Mouse (Mus musculus) ES-E14 (cell line): Measurements from ENCODE around the gene Ripk1. TPM values are rescaled to one million over a fixed set of nuclear protein-coding genes. Genes with fewer than 3 reads are reported as not detected.
A peak's percentile ranks its signal among the peaks of the same experiment; 100 is the strongest.

Source experiments
- DNase-seq: peaks from one replicate; pipeline ENCODE4 v3.0.0-alpha.2; 2013; ENCODE audit warnings: low read depth, low spot score
- H3K27ac ChIP-seq: 2 replicates; pipeline ENCODE4 v1.5.1; 2012; ENCODE audit warnings: low read depth, mild to moderate bottlenecking, low read length, moderate library complexity, mixed read lengths; ENCODE audit not compliant: poor library complexity, insufficient read depth, severe bottlenecking
- H3K36me3 ChIP-seq: 2 replicates; pipeline ENCODE4 v1.6.1; 2012; ENCODE audit warnings: mild to moderate bottlenecking, low read length, moderate library complexity, mixed read lengths; ENCODE audit not compliant: control insufficient read depth, poor library complexity, insufficient read depth, severe bottlenecking
- H3K4me1 ChIP-seq, 2 experiments: fragments of 150-350 bp in 1 of 2; sonication (generic) in 1 of 2; 2 replicates each; pipeline ENCODE4 v1.6.1; 2012; ENCODE audit warnings: low read length in 2 of 2, mild to moderate bottlenecking in 1 of 2, mixed read lengths in 1 of 2; ENCODE audit not compliant: control insufficient read depth in 2 of 2, insufficient read depth in 2 of 2, poor library complexity in 1 of 2
- H3K4me3 ChIP-seq, 2 experiments: fragments of 150-350 bp in 1 of 2; sonication (generic) in 1 of 2; 2 replicates each; pipeline ENCODE4 v1.5.1; 2012; ENCODE audit warnings: low read length in 2 of 2, low read depth in 1 of 2, mild to moderate bottlenecking in 1 of 2, mixed read lengths in 1 of 2; ENCODE audit not compliant: insufficient read depth in 1 of 2, poor library complexity in 1 of 2, severe bottlenecking in 1 of 2
- H3K9ac ChIP-seq: 2 replicates; pipeline ENCODE4 v1.6.1; 2012; ENCODE audit warnings: low read depth, mild to moderate bottlenecking, low read length, mixed read lengths; ENCODE audit not compliant: poor library complexity, insufficient read depth, severe bottlenecking
- H3K9me3 ChIP-seq: fragments of 150-350 bp; sonication (generic); 2 replicates; pipeline ENCODE4 v1.6.1; 2012; ENCODE audit warnings: low read depth, mild to moderate bottlenecking, low read length; ENCODE audit not compliant: control insufficient read depth, insufficient read depth
- CHD2 ChIP-seq: IDR thresholded peaks from 2 replicates; pipeline ENCODE4 v1.6.1; 2014; ENCODE audit warnings: mild to moderate bottlenecking, low read depth, low read length, inconsistent platforms
- HCFC1 ChIP-seq: IDR thresholded peaks from 2 replicates; pipeline ENCODE4 v1.6.1; 2012; ENCODE audit warnings: low read length, inconsistent platforms, borderline replicate concordance; ENCODE audit not compliant: insufficient read depth
- MAFK ChIP-seq: IDR thresholded peaks from 2 replicates; pipeline ENCODE4 v1.6.1; 2014; ENCODE audit warnings: mild to moderate bottlenecking, low read depth, low read length, inconsistent platforms; ENCODE audit not compliant: insufficient read depth
- ZC3H11A ChIP-seq: IDR thresholded peaks from 2 replicates; pipeline ENCODE4 v1.6.1; 2012; ENCODE audit warnings: low read depth, mild to moderate bottlenecking, inconsistent platforms, low read length, borderline replicate concordance
- ZNF384 ChIP-seq: IDR thresholded peaks from 2 replicates; pipeline ENCODE4 v1.6.1; 2012; ENCODE audit warnings: low read depth, low read length, inconsistent platforms
- in situ Hi-C, 2 experiments: fragments of 600-800 bp; cut with MboI; formaldehyde crosslinking; loops; one replicate each; pipeline ENCODE4 v1.15.1; 2025; ENCODE audit warnings: low sequenced_read_pairs in 2 of 2, inconsistent platforms in 1 of 2; ENCODE audit not compliant: unreplicated experiment in 2 of 2
- total RNA-seq: library from RNA; depleted of rRNA; stranded (reverse); fragments of 300-350 nt; gene quantifications from 2 replicates; pipeline ENCODE4 v1.2.3, GENCODE M21; 2012

Ripk1 gene
- total RNA-seq, 1 experiment, result 10.0 TPM

DNA sequence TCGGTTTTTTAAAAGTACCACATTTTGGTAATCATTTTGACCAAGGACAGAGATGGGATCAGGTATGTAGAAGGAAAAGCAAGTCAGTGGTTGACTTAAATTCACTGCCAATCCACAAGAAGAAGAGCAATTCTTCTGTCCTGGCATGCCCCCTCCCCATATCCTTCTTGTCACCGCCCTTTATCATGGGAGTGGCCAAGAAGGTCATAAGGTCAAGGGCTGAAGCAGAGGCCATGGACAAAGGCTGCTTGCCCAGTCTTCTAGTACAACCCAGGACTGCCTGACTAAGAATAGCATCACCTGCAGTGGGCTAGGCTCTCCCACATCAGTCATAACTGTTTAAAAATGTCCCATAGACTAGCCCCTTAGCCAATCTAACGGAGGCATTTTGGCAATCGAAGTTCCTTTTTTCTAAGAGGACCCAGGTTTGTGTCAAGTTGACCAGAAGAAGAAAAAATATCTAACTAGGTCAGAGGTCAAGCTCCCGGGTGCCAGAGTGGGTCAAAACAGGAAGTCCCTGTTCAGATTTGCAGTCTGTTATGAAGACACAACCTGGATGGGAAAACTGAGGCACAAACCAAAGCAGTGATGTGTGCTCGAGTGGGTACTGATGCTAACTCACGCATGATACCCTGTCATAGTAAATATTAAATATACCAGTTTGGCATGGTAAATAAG lies 41.7 kb downstream of the Ripk1 start:
- Histone ChIP-seq H3K4me1 (peaks cover 2 to 4% of the 10 kb centered on the region in 2 experiments; a peak in 1 of 4 replicates), H3K9me3 (no peaks in the 10 kb centered on the region), H3K27ac (no peak overlapping the region), H3K4me3 (no peak overlapping the region), H3K36me3 (no peaks in the 10 kb centered on the region; the same call in 1 of the 2 replicates), H3K9ac (no peak overlapping the region)
- no peak for TF ChIP-seq ZNF384
- in situ Hi-C loops, result no loop called here
- DNase-seq, result no peak

GRCm38 (mm10) chr13:34045511-34046249 lies 43.5 kb downstream of the Ripk1 start:
- no peak for TF ChIP-seq ZNF384
- no peak for TF ChIP-seq HCFC1
- no peak for TF ChIP-seq ZC3H11A
- TF ChIP-seq MAFK, result no peak
- no peak for TF ChIP-seq CHD2
- Histone ChIP-seq H3K4me3 (no peak overlapping the region), H3K27ac (no peak overlapping the region), H3K9me3 (no peaks in the 10 kb centered on the region), H3K9ac (no peak overlapping the region), H3K36me3 (no peaks in the 10 kb centered on the region; the same call in 1 of the 2 replicates), H3K4me1 (peaks cover 2 to 4% of the 10 kb centered on the region in 2 experiments; a peak in 1 of 4 replicates)
- DNase-seq, result no peak
- in situ Hi-C loops, result no loop called here

DNA sequence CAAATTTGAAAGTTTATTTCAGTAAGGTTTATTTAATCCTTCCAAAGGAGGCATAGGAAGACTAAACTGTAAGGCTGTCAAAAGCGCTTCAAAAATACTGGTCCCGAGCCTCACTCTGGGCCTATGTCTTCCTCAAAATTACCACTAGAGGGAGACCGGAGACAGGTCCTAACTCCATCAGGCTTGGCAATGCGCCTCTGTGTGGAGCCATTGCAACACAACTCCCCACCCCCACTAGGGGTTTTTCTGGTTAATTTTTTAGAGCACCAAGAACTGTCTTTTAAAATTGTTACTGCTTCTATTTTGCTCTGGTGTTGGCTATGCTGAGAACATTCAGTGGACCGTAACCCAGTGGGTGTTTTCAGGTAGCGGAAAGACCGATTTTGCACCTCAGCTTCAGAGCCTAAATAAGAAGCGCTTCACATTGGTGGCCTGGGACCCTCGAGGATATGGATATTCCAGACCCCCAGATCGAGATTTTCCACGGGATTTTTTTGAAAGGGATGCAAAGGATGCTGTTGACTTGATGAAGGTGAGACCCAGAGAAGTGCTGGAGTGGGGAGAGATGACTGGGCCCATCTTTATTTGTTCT lies 44.4 kb downstream of the Ripk1 start:
- Histone ChIP-seq H3K36me3 (no peaks in the 10 kb centered on the region; the same call in 1 of the 2 replicates), H3K4me3 (no peak overlapping the region), H3K9ac (no peak overlapping the region), H3K9me3 (no peaks in the 10 kb centered on the region), H3K4me1 (peaks cover 2 to 4% of the 10 kb centered on the region in 2 experiments; a peak in 1 of 4 replicates), H3K27ac (no peak overlapping the region)
- TF ChIP-seq HCFC1 (no peak), ZC3H11A (peak; percentile 98), CHD2 (no peak), ZNF384 (no peak), MAFK (no peak)
- in situ Hi-C loops, result no loop called here
- DNase-seq, result peak; percentile 57

DNA sequence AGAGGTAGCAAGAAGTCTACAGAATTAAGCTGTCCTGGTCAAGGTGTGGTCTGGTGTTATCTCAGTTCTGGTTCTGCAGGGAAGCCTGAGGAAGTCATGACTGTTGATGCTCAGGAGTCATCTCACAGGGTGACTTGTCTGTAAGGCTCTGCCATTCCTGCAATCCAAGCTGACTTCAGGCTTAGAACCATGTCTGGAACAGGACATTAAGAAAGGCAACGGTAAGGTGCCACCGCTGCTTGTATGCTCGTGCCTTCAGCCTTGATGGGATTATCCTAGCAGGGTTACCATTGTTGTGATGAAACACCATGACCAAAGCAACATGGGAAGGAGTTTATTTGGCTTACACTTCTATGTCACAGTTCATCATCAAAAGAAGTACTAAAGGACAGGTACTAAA lies 45.4 kb downstream of the Ripk1 start:
- DNase-seq, result no peak
- TF ChIP-seq ZC3H11A (no peak), CHD2 (no peak), HCFC1 (no peak), ZNF384 (no peak), MAFK (no peak)

More for the DNA sequence above, 45.4 kb downstream of the Ripk1 start:
- in situ Hi-C loops, result no loop called here
- H3K9me3 ChIP-seq, result no peaks in the 10 kb centered on the region
- no peaks in the 10 kb centered on the region; the same call in 1 of the 2 replicates for H3K36me3 ChIP-seq
- H3K4me3 ChIP-seq, result no peak overlapping the region
- no peak overlapping the region for H3K9ac ChIP-seq
- peaks cover 2 to 3% of the 10 kb centered on the region in 2 experiments; a peak in 1 of 4 replicates for H3K4me1 ChIP-seq
- no peak overlapping the region for H3K27ac ChIP-seq
